Mouse (Mus musculus): ENCODE data around the gene Gm44596. TPM values are rescaled to one million over a fixed set of nuclear protein-coding genes. Genes with fewer than 3 reads are reported as not detected.

Gene Gm44596
- polyA plus RNA-seq, 1 experiment: not detected

DNA sequence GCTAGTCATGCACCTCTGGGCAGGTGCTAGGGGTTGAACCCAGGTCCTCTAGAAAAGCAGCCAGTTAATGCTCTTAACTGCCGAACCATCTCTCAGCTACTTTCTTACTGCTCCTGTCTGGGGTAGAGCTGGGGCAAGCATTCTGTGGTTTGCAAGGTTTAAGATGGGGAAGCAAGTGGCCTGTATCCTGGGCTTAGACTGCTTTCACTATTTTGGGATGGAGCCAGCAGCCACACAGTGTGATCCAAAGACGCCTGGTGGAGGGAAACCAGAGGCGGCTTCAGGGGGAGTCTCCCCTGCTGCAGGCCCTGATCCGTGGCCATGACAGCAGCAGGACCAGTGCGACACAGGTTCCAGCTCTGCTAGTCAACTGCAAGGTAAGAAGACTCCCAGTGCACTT, 29.4 kb downstream of the Gm44596 start:
- no peaks in the 10 kb centered on the region; the same call in 1 of the 2 replicates for H3K4me1 ChIP-seq
- no peak overlapping the region for H3K4me3 ChIP-seq (replicated peaks)
- TF ChIP-seq GATA1 (IDR thresholded peaks at IDR 0.05; ENCODE audit: borderline replicate concordance, low read length) (no peak), FLI1 (IDR thresholded peaks at IDR 0.05; ENCODE audit: low read length) (no peak)
- peaks cover 14% of the 10 kb centered on the region for H3K27me3 ChIP-seq (replicated peaks)
- H3K9me3 ChIP-seq: no peaks in the 10 kb centered on the region
- H3K36me3 ChIP-seq (replicated peaks; ENCODE audit: low read length): peaks cover 28% of the 10 kb centered on the region

- TF ChIP-seq GATA1 (IDR thresholded peaks at IDR 0.05; ENCODE audit: borderline replicate concordance, low read length): no peak
- Histone ChIP-seq H3K36me3 (replicated peaks; ENCODE audit: low read length) (peaks cover 66% of the 10 kb centered on the region), H3K9me3 (no peaks in the 10 kb centered on the region), H3K4me1 (no peaks in the 10 kb centered on the region; the same call in 1 of the 2 replicates), H3K27me3 (replicated peaks) (no peaks in the 10 kb centered on the region), H3K4me3 (replicated peaks) (no peak overlapping the region)
Measured at GRCm38 (mm10) chr6:128408544-128409125, 33.3 kb downstream of the Gm44596 start.

- Histone ChIP-seq H3K4me1 (peaks cover 7% of the 10 kb centered on the region), H3K36me3 (replicated peaks; ENCODE audit: low read length) (peaks cover 74% of the 10 kb centered on the region), H3K4me3 (replicated peaks) (no peak overlapping the region), H3K27me3 (replicated peaks) (no peaks in the 10 kb centered on the region), H3K9me3 (no peaks in the 10 kb centered on the region)
- TF ChIP-seq FLI1 (IDR thresholded peaks at IDR 0.05; ENCODE audit: low read length) (no peak), GATA1 (IDR thresholded peaks at IDR 0.05; ENCODE audit: borderline replicate concordance, low read length) (no peak)
Measured at GRCm38 (mm10) chr6:128410305-128410704, 35.0 kb downstream of the Gm44596 start.

- no peaks in the 10 kb centered on the region for H3K27me3 ChIP-seq (replicated peaks)
- H3K36me3 ChIP-seq (replicated peaks; ENCODE audit: low read length): peaks cover 80% of the 10 kb centered on the region
- H3K9me3 ChIP-seq: no peaks in the 10 kb centered on the region
- no peak for TF ChIP-seq GATA1 (IDR thresholded peaks at IDR 0.05; ENCODE audit: borderline replicate concordance, low read length)
- no peak for TF ChIP-seq FLI1 (IDR thresholded peaks at IDR 0.05; ENCODE audit: low read length)
- peaks cover 7% of the 10 kb centered on the region for H3K4me1 ChIP-seq
- H3K4me3 ChIP-seq (replicated peaks): no peak overlapping the region
Measured at GRCm38 (mm10) chr6:128411115-128411514, 35.8 kb downstream of the Gm44596 start.

DNA sequence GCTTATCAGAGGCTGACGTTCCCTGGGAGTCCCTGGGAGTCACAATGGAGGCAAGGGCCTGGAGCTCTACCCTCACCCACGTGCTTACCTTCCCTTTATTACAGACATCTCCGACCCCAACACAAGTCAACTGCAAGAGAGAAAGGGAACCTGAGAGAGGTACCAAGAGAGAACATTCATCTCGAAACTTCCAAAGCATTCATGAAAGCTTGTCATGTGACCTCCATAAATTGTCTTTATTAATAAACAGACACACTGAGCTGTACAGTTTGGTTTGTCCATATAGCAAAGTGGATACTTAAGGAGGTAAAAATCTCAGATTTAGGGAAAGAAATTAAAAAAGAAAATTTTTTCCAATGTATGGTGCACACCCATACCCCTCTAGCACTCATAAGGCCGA, 40.9 kb downstream of the Gm44596 start:
- peaks cover 22% of the 10 kb centered on the region for H3K4me1 ChIP-seq
- no peak overlapping the region for H3K4me3 ChIP-seq (replicated peaks)
- no peaks in the 10 kb centered on the region for H3K27me3 ChIP-seq (replicated peaks)
- peaks cover 39% of the 10 kb centered on the region for H3K36me3 ChIP-seq (replicated peaks; ENCODE audit: low read length)
- no peaks in the 10 kb centered on the region for H3K9me3 ChIP-seq
- no peak for TF ChIP-seq GATA1 (IDR thresholded peaks at IDR 0.05; ENCODE audit: borderline replicate concordance, low read length)
- TF ChIP-seq FLI1 (IDR thresholded peaks at IDR 0.05; ENCODE audit: low read length): no peak

DNA sequence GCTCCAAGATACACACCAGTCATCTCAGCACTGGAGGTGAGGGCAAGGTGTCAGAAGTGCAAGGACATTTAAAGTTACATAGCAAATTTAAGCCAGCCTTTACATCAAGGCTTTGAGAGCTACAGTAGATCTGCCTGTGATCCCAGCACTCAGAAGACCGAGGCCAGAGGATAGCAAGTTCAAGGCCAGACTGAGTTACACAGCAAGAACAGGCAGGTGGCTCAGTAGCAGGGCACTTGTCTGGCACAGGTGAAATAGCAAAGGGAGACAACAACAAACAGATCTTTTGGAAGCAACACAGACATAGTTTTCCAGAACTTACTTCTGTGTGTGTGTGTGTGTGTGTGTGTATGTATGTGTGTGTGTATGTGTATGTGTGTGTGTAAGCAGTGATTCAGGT, 42.8 kb downstream of the Gm44596 start:
- no peaks in the 10 kb centered on the region for H3K27me3 ChIP-seq (replicated peaks)
- peaks cover 34% of the 10 kb centered on the region for H3K4me1 ChIP-seq
- H3K9me3 ChIP-seq: no peaks in the 10 kb centered on the region
- no peak for TF ChIP-seq FLI1 (IDR thresholded peaks at IDR 0.05; ENCODE audit: low read length)
- TF ChIP-seq GATA1 (IDR thresholded peaks at IDR 0.05; ENCODE audit: borderline replicate concordance, low read length): no peak
- no peak overlapping the region for H3K4me3 ChIP-seq (replicated peaks)
- peaks cover 20% of the 10 kb centered on the region for H3K36me3 ChIP-seq (replicated peaks; ENCODE audit: low read length)

DNA sequence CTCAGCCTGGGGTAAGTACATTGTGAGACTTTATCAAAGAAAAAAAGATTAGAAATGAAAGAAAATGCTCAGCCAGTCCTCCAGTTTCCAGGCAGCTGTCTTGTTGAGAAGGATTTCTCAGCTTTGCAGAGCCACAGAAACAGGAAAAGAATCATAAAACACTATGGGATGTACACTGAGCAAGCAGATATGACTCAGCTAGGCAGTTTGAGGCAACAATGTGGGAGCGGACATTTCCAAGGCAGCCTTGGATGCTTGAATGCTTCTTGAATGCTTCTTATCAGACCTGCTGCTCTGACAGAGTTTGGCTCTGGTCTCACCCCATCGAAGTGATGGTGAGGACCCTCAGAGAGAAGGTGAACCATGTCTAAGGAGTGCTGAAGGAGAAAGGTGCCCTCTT, 45.7 kb downstream of the Gm44596 start:
- peaks cover 36% of the 10 kb centered on the region for H3K4me1 ChIP-seq

DNA sequence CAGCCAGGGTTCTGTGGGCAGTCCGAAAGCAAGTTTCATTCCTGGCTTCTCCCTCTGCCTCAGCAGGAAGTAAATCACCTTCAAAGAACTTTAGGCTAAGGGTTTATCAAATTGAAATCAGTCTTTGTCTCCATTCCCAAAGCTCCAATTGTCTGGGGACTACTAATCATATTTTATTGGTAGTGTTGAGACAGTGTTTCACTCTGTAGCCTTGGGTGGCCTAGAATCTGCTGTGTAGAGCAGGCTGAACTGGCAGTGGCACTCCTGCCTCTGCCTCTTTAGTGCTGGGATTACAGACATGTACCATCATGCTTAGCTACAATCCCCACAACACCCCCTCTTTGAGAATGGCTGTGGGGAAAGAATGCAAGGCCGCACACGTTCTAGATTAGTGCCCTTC, 46.2 kb downstream of the Gm44596 start:
- Histone ChIP-seq H3K36me3 (replicated peaks; ENCODE audit: low read length) (no peaks in the 10 kb centered on the region), H3K4me3 (replicated peaks) (peak overlapping the region; percentile 75), H3K9me3 (no peaks in the 10 kb centered on the region), H3K27me3 (replicated peaks) (no peaks in the 10 kb centered on the region), H3K4me1 (peaks cover 36% of the 10 kb centered on the region)
- TF ChIP-seq GATA1 (IDR thresholded peaks at IDR 0.05; ENCODE audit: borderline replicate concordance, low read length) (no peak), FLI1 (IDR thresholded peaks at IDR 0.05; ENCODE audit: low read length) (no peak)

More for the DNA sequence above, 45.7 kb downstream of the Gm44596 start:
- peak overlapping the region; percentile 75 for H3K4me3 ChIP-seq (replicated peaks)
- H3K36me3 ChIP-seq (replicated peaks; ENCODE audit: low read length): peaks cover 2% of the 10 kb centered on the region
- H3K27me3 ChIP-seq (replicated peaks): no peaks in the 10 kb centered on the region
- no peak for TF ChIP-seq GATA1 (IDR thresholded peaks at IDR 0.05; ENCODE audit: borderline replicate concordance, low read length)
- no peak for TF ChIP-seq FLI1 (IDR thresholded peaks at IDR 0.05; ENCODE audit: low read length)
- no peaks in the 10 kb centered on the region for H3K9me3 ChIP-seq

GRCm38 (mm10) chr6:128423496-128424268, 48.4 kb downstream of the Gm44596 start:
- peaks cover 30% of the 10 kb centered on the region for H3K4me1 ChIP-seq
- peak overlapping the region; percentile 98 for H3K4me3 ChIP-seq (replicated peaks)
- no peak for TF ChIP-seq FLI1 (IDR thresholded peaks at IDR 0.05; ENCODE audit: low read length)
- no peaks in the 10 kb centered on the region for H3K9me3 ChIP-seq
- H3K36me3 ChIP-seq (replicated peaks; ENCODE audit: low read length): peaks cover 18% of the 10 kb centered on the region
- no peaks in the 10 kb centered on the region for H3K27me3 ChIP-seq (replicated peaks)

GRCm38 (mm10) chr6:128424269-128425019, 49.1 kb downstream of the Gm44596 start, which contains the start of gene Itfg2:
Gene Itfg2, minus strand, starts transcription at chr6:128424931.
- Histone ChIP-seq H3K4me3 (replicated peaks) (peak within 1 kb of the TSS; percentile 98), H3K9me3 (no peaks in the 10 kb centered on the region), H3K27me3 (replicated peaks) (no peaks in the 10 kb centered on the region), H3K36me3 (replicated peaks; ENCODE audit: low read length) (peaks cover 25% of the 10 kb centered on the region), H3K4me1 (peaks cover 30% of the 10 kb centered on the region)
- no peak for TF ChIP-seq GATA1 (IDR thresholded peaks at IDR 0.05; ENCODE audit: borderline replicate concordance, low read length)
- TF ChIP-seq FLI1 (IDR thresholded peaks at IDR 0.05; ENCODE audit: low read length): 0 out of 2 replicates have a peak, but pooled peaks have one; percentile 35

All from megakaryocyte, embryonic 14.5 days (primary cell).